Mouse (Mus musculus) forebrain, embryonic 16.5 days (tissue): Measurements from ENCODE around the gene Mme. TPM values are rescaled to one million over a fixed set of nuclear protein-coding genes. Genes with fewer than 3 reads are reported as not detected.
A peak's percentile ranks its signal among the peaks of the same experiment; 100 is the strongest.

Experiments used
- ATAC-seq: fragments of 200-750 bp; cut with Nextera tagmentation; 2 replicates; pipeline ENCODE4 v1.8.0; 2017; ENCODE audit warnings: mild to moderate bottlenecking, moderate library complexity
- H3K27ac ChIP-seq: fragments of 300-500 bp; sonication (generic); 2 replicates; pipeline ENCODE4 v1.5.1; 2014; ENCODE audit warnings: low read length, control low read depth
- H3K27me3 ChIP-seq: fragments of 300-500 bp; sonication (generic); replicated peaks from 2 replicates; pipeline ENCODE4 v1.6.1; 2014; ENCODE audit warnings: low read length; ENCODE audit not compliant: control insufficient read depth, insufficient read depth
- H3K36me3 ChIP-seq: fragments of 300-500 bp; sonication (generic); 2 replicates; pipeline ENCODE4 v1.6.1; 2014; ENCODE audit not compliant: control insufficient read depth, insufficient read depth
- H3K4me1 ChIP-seq: fragments of 300-500 bp; sonication (generic); replicated peaks from 2 replicates; pipeline ENCODE4 v1.6.1; 2014; ENCODE audit warnings: low read length; ENCODE audit not compliant: control insufficient read depth, insufficient read depth
- H3K4me2 ChIP-seq: fragments of 300-500 bp; sonication (generic); 2 replicates; pipeline ENCODE4 v1.6.1; 2014; ENCODE audit warnings: mild to moderate bottlenecking, low read length, control low read depth
- H3K4me3 ChIP-seq: fragments of 300-500 bp; sonication (generic); replicated peaks from 2 replicates; pipeline ENCODE4 v1.5.1; 2014; ENCODE audit warnings: mild to moderate bottlenecking, low read length, control low read depth
- H3K9ac ChIP-seq: fragments of 300-500 bp; sonication (generic); replicated peaks from 2 replicates; pipeline ENCODE4 v1.6.1; 2014; ENCODE audit warnings: low read depth, low read length, control low read depth
- H3K9me3 ChIP-seq: fragments of 300-500 bp; sonication (generic); 2 replicates; pipeline ENCODE4 v1.6.1; 2016; ENCODE audit warnings: low read length; ENCODE audit not compliant: control insufficient read depth
- WGBS: fragments of 180-500 bp; shearing (Covaris S2); extraction: QIAGEN DNeasy Blood & Tissue Kit; methylation state at CpG from one replicate; pipeline ENCODE4 v1.1.7; 2014; 5-methylcytosine and 5-hydroxymethylcytosine counted together
- polyA plus RNA-seq: library from polyadenylated mRNA; unstranded; fragments of >200 nt; fragmentation: Nextera tagmentation; extraction: Ambion mirVana; gene quantifications from 2 replicates; pipeline ENCODE4 v1.2.1, GENCODE M21; 2015

Mme gene
- polyA plus RNA-seq, 1 experiment from 2014 or later = 3.5 TPM

DNA sequence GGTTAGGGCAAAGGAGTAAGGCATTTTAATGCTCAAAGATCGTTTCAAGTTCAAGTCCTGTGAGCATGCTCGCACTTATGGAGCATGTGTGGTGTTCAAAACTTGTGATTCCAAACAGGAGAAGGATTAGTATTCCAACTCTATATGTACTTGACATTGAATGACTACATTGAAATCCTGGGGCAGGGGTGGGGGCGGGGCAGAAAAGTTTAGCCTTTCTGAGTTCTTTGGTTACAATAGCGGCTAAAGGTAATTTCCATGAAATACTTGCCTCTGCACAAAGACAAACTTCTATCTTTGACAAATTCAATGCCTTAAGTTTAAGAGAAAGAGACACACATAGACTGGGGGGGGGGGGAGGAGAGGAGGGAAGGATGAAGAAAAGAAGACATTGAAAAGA is 53.5 kb downstream of the Mme start:
- Histone ChIP-seq H3K36me3 (no peaks in the 10 kb centered on the region), H3K9me3 (no peaks in the 10 kb centered on the region), H3K4me3 (peak overlapping the region; percentile 78), H3K4me2 (peak overlapping the region; percentile 100), H3K27me3 (no peaks in the 10 kb centered on the region), H3K4me1 (peaks cover 9% of the 10 kb centered on the region; the same call in 1 of the 2 replicates), H3K9ac (no peak overlapping the region; the same call in 1 of the 2 replicates), H3K27ac (no peak overlapping the region)
- no peak for ATAC-seq
- 38% methylated on average over 4 of the region's 4 CpGs for WGBS

DNA sequence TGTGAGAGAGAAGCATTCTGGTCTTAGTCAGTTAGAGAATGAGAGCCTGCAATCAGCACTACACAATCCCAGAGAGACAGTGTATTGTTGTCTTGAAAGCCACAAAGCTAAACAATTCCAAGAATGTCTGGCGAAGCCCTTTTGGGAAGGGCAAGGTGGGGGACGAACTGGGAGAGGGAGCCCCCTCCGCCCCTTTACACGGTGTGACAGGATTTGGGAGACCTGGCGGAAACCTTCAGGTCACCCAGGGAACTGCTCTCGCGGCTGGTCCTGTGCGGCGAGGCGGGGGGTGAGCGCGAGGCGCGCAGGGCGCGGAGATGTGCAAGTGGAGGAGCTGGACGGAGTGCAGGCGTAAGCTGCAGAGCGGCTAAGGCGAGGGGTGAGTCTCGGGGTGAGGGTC is 53.9 kb downstream of the Mme start:
- peak overlapping the region; percentile 68 for H3K9ac ChIP-seq
- H3K27me3 ChIP-seq = no peaks in the 10 kb centered on the region
- peak overlapping the region; percentile 100 for H3K4me2 ChIP-seq
- no peaks in the 10 kb centered on the region for H3K36me3 ChIP-seq
- peak; percentile 81 for ATAC-seq
- no peak overlapping the region; the same call in 1 of the 2 replicates for H3K27ac ChIP-seq
- WGBS = 0% methylated on average over 21 of the region's 21 CpGs
- no peaks in the 10 kb centered on the region for H3K9me3 ChIP-seq
- peaks cover 9% of the 10 kb centered on the region; the same call in 1 of the 2 replicates for H3K4me1 ChIP-seq
- H3K4me3 ChIP-seq = peak overlapping the region; percentile 78

- peak; percentile 80 for ATAC-seq
- Histone ChIP-seq H3K4me3 (peak overlapping the region; percentile 78), H3K4me1 (peaks cover 9% of the 10 kb centered on the region; the same call in 1 of the 2 replicates), H3K27ac (no peak overlapping the region; the same call in 1 of the 2 replicates), H3K36me3 (no peaks in the 10 kb centered on the region), H3K9ac (peak overlapping the region; percentile 68), H3K4me2 (peak overlapping the region; percentile 100), H3K9me3 (no peaks in the 10 kb centered on the region), H3K27me3 (no peaks in the 10 kb centered on the region)
- WGBS = under 1% methylated on average over 54 of the region's 54 CpGs
Observed at GRCm38 (mm10) chr3:63295657-63296231, 54.4 kb downstream of the Mme start.

GRCm38 (mm10) chr3:63296411-63296810 is 55.1 kb downstream of the Mme start:
- peak overlapping the region; percentile 100 for H3K4me2 ChIP-seq
- WGBS = 7% methylated on average over 12 of the region's 12 CpGs
- no peak overlapping the region for H3K9ac ChIP-seq
- peak overlapping the region; percentile 78 for H3K4me3 ChIP-seq
- no peaks in the 10 kb centered on the region for H3K36me3 ChIP-seq
- peaks cover 9% of the 10 kb centered on the region; the same call in 1 of the 2 replicates for H3K4me1 ChIP-seq
- 0 out of 2 replicates have a peak, but pooled peaks have one; percentile 26 for ATAC-seq
- H3K27ac ChIP-seq = no peak overlapping the region
- no peaks in the 10 kb centered on the region for H3K27me3 ChIP-seq
- no peaks in the 10 kb centered on the region for H3K9me3 ChIP-seq

GRCm38 (mm10) chr3:63297787-63298186 is 56.5 kb downstream of the Mme start:
- Histone ChIP-seq H3K27me3 (no peaks in the 10 kb centered on the region), H3K4me3 (no peak overlapping the region), H3K4me1 (peaks cover 9% of the 10 kb centered on the region; the same call in 1 of the 2 replicates), H3K9ac (no peak overlapping the region), H3K36me3 (no peaks in the 10 kb centered on the region), H3K9me3 (no peaks in the 10 kb centered on the region), H3K4me2 (no peak overlapping the region), H3K27ac (no peak overlapping the region)
- WGBS = 6% methylated on average over 6 of the region's 6 CpGs
- peak; percentile 47 for ATAC-seq

DNA sequence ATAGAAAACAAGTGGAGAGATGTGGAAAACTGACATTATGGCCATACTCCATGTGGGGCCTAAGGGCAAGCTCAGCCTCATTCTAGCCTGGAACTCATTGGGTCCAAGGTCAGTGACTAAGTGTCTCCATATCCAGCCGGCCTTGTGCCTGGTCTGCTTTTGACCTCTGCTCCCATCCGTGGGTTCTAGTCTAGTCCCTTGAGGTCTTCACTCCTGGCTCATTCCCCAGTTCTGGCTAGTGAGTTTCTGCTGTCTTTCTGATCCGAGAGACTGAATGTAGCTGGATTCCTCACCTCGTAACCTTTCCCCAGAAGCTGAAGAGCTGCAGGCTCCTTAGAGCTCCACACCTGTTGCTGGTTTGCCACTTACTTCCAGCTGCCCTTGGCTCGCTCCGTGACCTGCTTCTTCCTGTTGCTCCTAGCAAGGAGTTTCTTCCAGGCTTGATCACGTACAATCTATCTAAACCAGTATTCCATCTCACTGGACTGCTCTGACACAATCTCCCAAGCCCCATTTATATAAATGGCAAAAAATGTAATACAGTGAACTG is 73.9 kb downstream of the Mme start:
- ATAC-seq = no peak
- WGBS = 97% methylated on average over 7 of the region's 7 CpGs
- Histone ChIP-seq H3K9me3 (no peaks in the 10 kb centered on the region), H3K27me3 (no peaks in the 10 kb centered on the region), H3K4me1 (no peaks in the 10 kb centered on the region), H3K27ac (no peak overlapping the region), H3K9ac (no peak overlapping the region), H3K4me3 (no peak overlapping the region), H3K4me2 (no peak overlapping the region), H3K36me3 (no peaks in the 10 kb centered on the region)

DNA sequence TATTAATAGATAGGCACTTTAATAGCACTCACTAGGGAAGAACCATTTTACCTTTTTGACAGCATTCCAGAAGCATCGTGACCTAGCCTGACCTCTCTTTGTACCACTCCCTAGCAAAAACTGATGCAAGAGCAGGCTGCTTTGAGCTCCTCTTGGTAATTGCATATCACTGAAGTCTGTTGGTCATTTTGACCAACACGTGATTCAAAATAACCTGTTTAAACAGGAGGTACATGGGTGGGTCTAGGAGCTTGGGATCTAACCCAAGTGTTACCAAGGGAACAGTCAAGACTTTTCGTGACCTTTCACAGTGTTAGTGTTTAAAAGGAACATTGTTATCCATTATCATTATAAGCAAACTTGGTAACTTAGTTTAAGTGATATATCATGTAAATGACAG is 76.2 kb downstream of the Mme start:
- H3K4me1 ChIP-seq = no peaks in the 10 kb centered on the region
- no peaks in the 10 kb centered on the region for H3K27me3 ChIP-seq
- H3K4me2 ChIP-seq = no peak overlapping the region
- no peak overlapping the region for H3K9ac ChIP-seq
- no peaks in the 10 kb centered on the region for H3K36me3 ChIP-seq
- H3K9me3 ChIP-seq = no peaks in the 10 kb centered on the region
- WGBS = 74% methylated on average over 3 of the region's 3 CpGs
- no peak overlapping the region for H3K27ac ChIP-seq
- no peak for ATAC-seq
- H3K4me3 ChIP-seq = no peak overlapping the region

DNA sequence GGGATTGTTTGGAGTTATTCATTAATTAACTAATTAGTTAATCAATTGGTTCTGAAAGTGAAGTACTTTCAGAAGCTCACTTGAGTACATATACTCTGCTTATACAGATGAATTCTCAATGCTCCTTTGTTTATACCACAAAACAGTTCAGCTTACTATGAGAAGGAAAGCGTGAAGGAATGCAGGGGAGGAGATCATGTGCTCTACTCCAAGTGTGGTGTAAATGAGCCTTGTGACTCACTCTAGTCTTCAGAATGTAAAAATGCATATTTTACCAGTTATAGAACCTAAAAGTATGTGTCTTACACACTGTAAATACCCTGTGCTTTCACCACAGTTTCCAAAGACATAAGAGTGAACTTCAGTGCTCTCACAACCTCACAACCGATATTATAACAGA is 84.3 kb downstream of the Mme start:
- no peak overlapping the region for H3K9ac ChIP-seq

DNA sequence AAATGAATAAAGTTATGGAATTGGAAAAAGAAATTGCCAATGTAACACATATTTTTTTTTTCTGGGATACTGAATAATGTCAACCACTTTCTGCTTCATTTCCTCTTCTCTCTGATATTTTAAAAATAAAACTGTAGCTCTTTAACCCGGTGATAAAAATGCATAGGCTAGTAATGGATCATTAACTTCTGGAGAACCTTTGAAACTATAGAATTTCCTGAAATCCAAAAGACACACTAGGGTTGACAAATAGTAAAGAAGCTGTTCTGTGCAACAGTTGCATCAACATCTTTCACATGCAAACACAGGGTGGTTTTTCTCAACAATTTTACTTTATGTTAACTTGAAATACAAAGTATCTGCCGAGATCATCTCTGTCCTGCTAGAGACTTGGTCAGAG is 98.8 kb downstream of the Mme start:
- 87% methylated on average over 2 of the region's 2 CpGs for WGBS
- no peaks in the 10 kb centered on the region for H3K9me3 ChIP-seq
- H3K27me3 ChIP-seq = no peaks in the 10 kb centered on the region
- H3K27ac ChIP-seq = no peak overlapping the region
- no peak overlapping the region for H3K4me2 ChIP-seq
- no peak overlapping the region for H3K9ac ChIP-seq
- ATAC-seq = no peak
- no peaks in the 10 kb centered on the region for H3K36me3 ChIP-seq
- H3K4me1 ChIP-seq = no peaks in the 10 kb centered on the region
- no peak overlapping the region for H3K4me3 ChIP-seq

More for the DNA sequence above, 84.3 kb downstream of the Mme start:
- H3K4me2 ChIP-seq = no peak overlapping the region
- no peak overlapping the region for H3K27ac ChIP-seq
- ATAC-seq = no peak
- no peaks in the 10 kb centered on the region for H3K9me3 ChIP-seq
- no peaks in the 10 kb centered on the region for H3K4me1 ChIP-seq
- H3K4me3 ChIP-seq = no peak overlapping the region
- no peaks in the 10 kb centered on the region for H3K36me3 ChIP-seq
- WGBS = 55% methylated on average over 2 of the region's 2 CpGs
- no peaks in the 10 kb centered on the region for H3K27me3 ChIP-seq
